In the genomic region with DNA sequence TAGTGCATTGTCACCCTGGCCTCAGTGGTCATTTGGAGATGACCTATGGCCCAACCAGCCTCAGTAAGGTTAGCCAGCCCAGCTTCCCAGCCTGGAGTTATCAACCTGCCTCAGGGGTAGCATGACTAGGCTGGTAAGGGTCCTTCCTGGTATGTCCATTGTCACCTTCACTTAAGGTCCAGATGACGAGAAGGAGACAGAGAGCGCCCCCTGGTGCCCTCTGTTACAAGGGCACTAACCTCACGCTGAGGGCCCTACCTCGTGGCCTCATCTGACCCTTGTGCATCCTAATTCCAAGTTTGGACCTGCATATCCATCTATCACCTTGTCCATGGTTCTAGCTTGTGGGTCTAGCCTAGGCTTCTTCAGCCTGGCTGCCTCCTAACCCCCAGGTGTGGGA, we compare ENCODE assay signal across 9 mouse cellular contexts. TPM values are rescaled to one million over a fixed set of nuclear protein-coding genes. Genes with fewer than 3 reads are reported as not detected.
A peak's percentile ranks its signal among the peaks of the same experiment; 100 is the strongest.
DNase-seq lines count a peak whose midpoint lies in the region; ATAC-seq and TF ChIP-seq lines count a peak whose summit lies in the region.
"Had no signal": no experiment of that assay in that cellular context is flagged by ENCODE, and none has a peak within 500 bp of the region (broad histone marks: within the 10 kb centered on the region; RNA-seq: fewer than 3 reads in every experiment).

No protein-coding gene starts in this region.

- no peak overlapping the region for H3K27ac ChIP-seq in forebrain, embryonic 10.5 days
- no peak overlapping the region for H3K27ac ChIP-seq in forebrain, embryonic 15.5 days (replicated peaks)
- H3K27ac ChIP-seq in midbrain, embryonic 14.5 days (replicated peaks; ENCODE audit: low read depth, low read length) = no peak overlapping the region
- H3K27ac ChIP-seq in midbrain, embryonic 16.5 days (ENCODE audit: low read length) = no peak overlapping the region
- no peak overlapping the region for H3K27ac ChIP-seq in gastrocnemius, adult 2 months
- H3K27ac ChIP-seq in liver, postnatal 0 days (ENCODE audit: low read depth) = no peak overlapping the region

- no peak overlapping the region for H3K9ac ChIP-seq in forebrain, embryonic 15.5 days (replicated peaks)
- no peak overlapping the region for H3K9ac ChIP-seq in midbrain, embryonic 14.5 days (replicated peaks; ENCODE audit: low read length)
- H3K9ac ChIP-seq in midbrain, embryonic 16.5 days (ENCODE audit: low read depth, low read length) = no peak overlapping the region
- no peak overlapping the region for H3K9ac ChIP-seq in liver, postnatal 0 days (replicated peaks)

- peak; percentile 98; the same call in 1 of the 2 replicates for TF ChIP-seq CTCF in gastrocnemius, adult 2 months (IDR thresholded peaks at IDR 0.05)
- TF ChIP-seq CTCF in liver, postnatal 0 days (IDR thresholded peaks at IDR 0.05; ENCODE audit: low read depth) = peak; percentile 74

- no peaks in the 10 kb centered on the region for H3K36me3 ChIP-seq in forebrain, embryonic 10.5 days (replicated peaks)
- H3K36me3 ChIP-seq in forebrain, embryonic 15.5 days = no peaks in the 10 kb centered on the region
- no peaks in the 10 kb centered on the region for H3K36me3 ChIP-seq in midbrain, embryonic 14.5 days (ENCODE audit: control insufficient read depth, insufficient read depth, low read length)
- H3K36me3 ChIP-seq in midbrain, embryonic 16.5 days (ENCODE audit: control insufficient read depth, insufficient read depth, low read length) = no peaks in the 10 kb centered on the region
- no peaks in the 10 kb centered on the region for H3K36me3 ChIP-seq in liver, postnatal 0 days (replicated peaks; ENCODE audit: insufficient read depth, low read length)

- no peaks in the 10 kb centered on the region for H3K27me3 ChIP-seq in forebrain, embryonic 10.5 days (ENCODE audit: poor library complexity, severe bottlenecking)
- H3K27me3 ChIP-seq in forebrain, embryonic 15.5 days = no peaks in the 10 kb centered on the region
- no peaks in the 10 kb centered on the region for H3K27me3 ChIP-seq in midbrain, embryonic 14.5 days (ENCODE audit: control insufficient read depth, insufficient read depth, low read length)
- no peaks in the 10 kb centered on the region for H3K27me3 ChIP-seq in midbrain, embryonic 16.5 days (ENCODE audit: control insufficient read depth, insufficient read depth, low read depth, low read length)
- H3K27me3 ChIP-seq in liver, postnatal 0 days (ENCODE audit: insufficient read depth, low read length) = no peaks in the 10 kb centered on the region

- H3K9me3 ChIP-seq in forebrain, embryonic 10.5 days = no peaks in the 10 kb centered on the region
- H3K9me3 ChIP-seq in forebrain, embryonic 15.5 days = no peaks in the 10 kb centered on the region
- H3K9me3 ChIP-seq in midbrain, embryonic 14.5 days (ENCODE audit: control insufficient read depth, low read length) = no peaks in the 10 kb centered on the region
- H3K9me3 ChIP-seq in midbrain, embryonic 16.5 days (replicated peaks; ENCODE audit: control insufficient read depth, low read length, poor library complexity, severe bottlenecking) = no peaks in the 10 kb centered on the region
- no peaks in the 10 kb centered on the region for H3K9me3 ChIP-seq in liver, postnatal 0 days (ENCODE audit: low read length)

- DNase-seq in forebrain, embryonic 10.5 days (ENCODE audit: extremely low spot score, low spot score) = peak; percentile 46
- peak; percentile 57 for DNase-seq in midbrain, embryonic 14.5 days
- peak; percentile 76 for DNase-seq in brain, adult 2 months (ENCODE audit: low read depth, low spot score)
- peak; percentile 78 for DNase-seq in gastrocnemius, adult 2 months
- peak; percentile 64 for DNase-seq in liver, postnatal 0 days
- peak; percentile 11 for DNase-seq in thymus, postnatal 0 days (ENCODE audit: low spot score)

- TF ChIP-seq EP300 in liver, postnatal 0 days (IDR thresholded peaks at IDR 0.05; ENCODE audit: low read depth) = no peak

- no peak for ATAC-seq in forebrain, embryonic 15.5 days (replicated peaks)
- ATAC-seq in midbrain, embryonic 14.5 days (ENCODE audit: low FRiP score, low TSS enrichment) = no peak
- ATAC-seq in midbrain, embryonic 16.5 days = no peak
- no peak for ATAC-seq in liver, postnatal 0 days

- no peak overlapping the region for H3K4me3 ChIP-seq in forebrain, embryonic 10.5 days
- H3K4me3 ChIP-seq in forebrain, embryonic 15.5 days = no peak overlapping the region
- no peak overlapping the region for H3K4me3 ChIP-seq in midbrain, embryonic 14.5 days (replicated peaks; ENCODE audit: low read depth, low read length)
- H3K4me3 ChIP-seq in midbrain, embryonic 16.5 days (ENCODE audit: low read depth, low read length) = no peak overlapping the region
- H3K4me3 ChIP-seq in gastrocnemius, adult 2 months = no peak overlapping the region
- no peak overlapping the region for H3K4me3 ChIP-seq in liver, postnatal 0 days (ENCODE audit: low read depth, low read length)

- peaks cover 19% of the 10 kb centered on the region for H3K4me1 ChIP-seq in forebrain, embryonic 10.5 days
- peaks cover 14% of the 10 kb centered on the region for H3K4me1 ChIP-seq in forebrain, embryonic 15.5 days
- H3K4me1 ChIP-seq in midbrain, embryonic 14.5 days (ENCODE audit: control insufficient read depth, insufficient read depth, low read length) = peaks cover 15% of the 10 kb centered on the region
- peaks cover 18% of the 10 kb centered on the region for H3K4me1 ChIP-seq in midbrain, embryonic 16.5 days (ENCODE audit: control insufficient read depth, insufficient read depth, low read length)
- no peaks in the 10 kb centered on the region for H3K4me1 ChIP-seq in liver, postnatal 0 days (ENCODE audit: insufficient read depth)

- 24% methylated on average over 4 of the region's 4 CpGs for whole genome bisulfite sequencing in forebrain, embryonic 10.5 days
- 17% methylated on average over 4 of the region's 4 CpGs for WGBS in forebrain, embryonic 15.5 days
- WGBS in midbrain, embryonic 14.5 days = 23% methylated on average over 4 of the region's 4 CpGs
- 14% methylated on average over 4 of the region's 4 CpGs for WGBS in midbrain, embryonic 16.5 days
- 13% methylated on average over 4 of the region's 4 CpGs for WGBS in liver, postnatal 0 days (ENCODE audit: insufficient replicate concordance)

- H3K4me2 ChIP-seq in forebrain, embryonic 15.5 days (replicated peaks) = no peak overlapping the region
- H3K4me2 ChIP-seq in midbrain, embryonic 14.5 days (ENCODE audit: low read length) = no peak overlapping the region
- H3K4me2 ChIP-seq in midbrain, embryonic 16.5 days (ENCODE audit: low read length) = no peak overlapping the region
- H3K4me2 ChIP-seq in liver, postnatal 0 days (ENCODE audit: low read depth, low read length) = no peak overlapping the region

- intact Hi-C loops in gastrocnemius, adult 2 months (cut with DNase I) = loop anchor here (1.0 to 2.0 kb wide), 2 partner anchors 82 to 139 kb away; no protein-coding TSS in a partner anchor

RNA-seq across cellular contexts. Expression of gene Zcchc14, which starts 32.7 kb away (rescaled TPM):
- polyA plus RNA-seq in forebrain, embryonic 10.5 days (2016; fragmentation: Nextera tagmentation; extraction: Ambion mirVana) = 16.4 and 16.9 TPM in 2 replicates
- 36.7 and 39.2 TPM in 2 replicates for polyA plus RNA-seq in forebrain, embryonic 15.5 days (2015; fragmentation: Nextera tagmentation; extraction: Ambion mirVana)
- polyA plus RNA-seq in midbrain, embryonic 14.5 days (2014; fragmentation: Nextera tagmentation; extraction: Ambion mirVana) = 39.0 and 43.4 TPM in 2 replicates
- polyA plus RNA-seq in midbrain, embryonic 16.5 days (2015; fragmentation: Nextera tagmentation; extraction: Ambion mirVana) = 23.9 and 28.2 TPM in 2 replicates
- 10 to 100 TPM; 18.8 to 22.3 TPM for total RNA-seq in gastrocnemius, adult 2 months (2021)
- 1.9 and 2.3 TPM in 2 replicates for polyA plus RNA-seq in liver, postnatal 0 days (2015; fragmentation: Nextera tagmentation; extraction: Ambion mirVana)
- polyA plus RNA-seq in thymus, postnatal 0 days (2015; fragmentation: Nextera tagmentation; extraction: Ambion mirVana) = 1.5 and 1.8 TPM in 2 replicates

RNA-seq across cellular contexts. Expression of gene Jph3, which starts 44.0 kb away (rescaled TPM):
- polyA plus RNA-seq in forebrain, embryonic 10.5 days (2016; fragmentation: Nextera tagmentation; extraction: Ambion mirVana) = 5.6 and 7.7 TPM in 2 replicates
- 79.9 and 82.5 TPM in 2 replicates for polyA plus RNA-seq in forebrain, embryonic 15.5 days (2015; fragmentation: Nextera tagmentation; extraction: Ambion mirVana)
- 73.5 and 86.4 TPM in 2 replicates for polyA plus RNA-seq in midbrain, embryonic 14.5 days (2014; fragmentation: Nextera tagmentation; extraction: Ambion mirVana)
- polyA plus RNA-seq in midbrain, embryonic 16.5 days (2015; fragmentation: Nextera tagmentation; extraction: Ambion mirVana) = 105 and 106 TPM in 2 replicates
- not detected for total RNA-seq in gastrocnemius, adult 2 months (2021)
- 0.11 TPM in 2 replicates for polyA plus RNA-seq in liver, postnatal 0 days (2015; fragmentation: Nextera tagmentation; extraction: Ambion mirVana)
- polyA plus RNA-seq in thymus, postnatal 0 days (2015; fragmentation: Nextera tagmentation; extraction: Ambion mirVana) = 0.04 TPM in 1 of 2 replicates, not detected in the other
- total RNA-seq: hematopoietic stem cell, adult 5-6 weeks had no signal

Comparison
In these comparisons a context has a peak if more than half of its experiments do, and no peak if none do; other contexts are left out.
1. DNase-seq: peak in every context shown above with its lines; median percentile 78 in gastrocnemius, adult 2 months; 76 in brain, adult 2 months; 64 in liver, postnatal 0 days; 57 in midbrain, embryonic 14.5 days; 46 in forebrain, embryonic 10.5 days; 11 in thymus, postnatal 0 days.